Mouse (Mus musculus) spleen, adult 2 months (tissue): ENCODE measurements around the gene Rpl13a. TPM values are rescaled to one million over a fixed set of nuclear protein-coding genes. Genes with fewer than 3 reads are reported as not detected.
A peak's percentile ranks its signal among the peaks of the same experiment; 100 is the strongest.

ENCODE experiments used
- DNase-seq, 2 experiments: peaks; one replicate each; pipeline versions ENCODE4 v3.0.0 to v3.0.0-alpha.2; 2012 to 2021; ENCODE audit warnings: low spot score in 2 of 2, low read depth in 1 of 2
- H3K27ac ChIP-seq: fragments of 200-500 bp; 2 replicates; pipeline ENCODE4 v1.5.1; 2012; ENCODE audit warnings: low read length, inconsistent platforms; ENCODE audit not compliant: insufficient read depth
- H3K27me3 ChIP-seq: fragments of 200-500 bp; 2 replicates; pipeline ENCODE4 v1.6.1; 2012; ENCODE audit warnings: mild to moderate bottlenecking, moderate library complexity, low read length, inconsistent platforms; ENCODE audit not compliant: control insufficient read depth, insufficient read depth
- H3K36me3 ChIP-seq: fragments of 200-500 bp; 2 replicates; pipeline ENCODE4 v1.6.1; 2012; ENCODE audit warnings: mild to moderate bottlenecking, low read length, inconsistent platforms; ENCODE audit not compliant: control insufficient read depth, insufficient read depth
- H3K4me1 ChIP-seq: fragments of 200-500 bp; 2 replicates; pipeline ENCODE4 v1.6.1; 2011; ENCODE audit warnings: inconsistent platforms; ENCODE audit not compliant: control insufficient read depth, insufficient read depth, insufficient read length
- H3K4me3 ChIP-seq: fragments of 200-500 bp; 2 replicates; pipeline ENCODE4 v1.5.1; 2011; ENCODE audit warnings: mild to moderate bottlenecking, inconsistent platforms; ENCODE audit not compliant: insufficient read depth, insufficient read length; ENCODE audit errors: extremely low read depth
- CTCF ChIP-seq: fragments of 200-500 bp; IDR thresholded peaks from 2 replicates; pipeline ENCODE4 v1.5.1; 2011; ENCODE audit warnings: mild to moderate bottlenecking, inconsistent platforms; ENCODE audit not compliant: insufficient read depth, insufficient read length, insufficient replicate concordance; ENCODE audit errors: extremely low read depth
- POLR2A ChIP-seq: fragments of 200-500 bp; IDR thresholded peaks from 2 replicates; pipeline ENCODE4 v1.6.1; 2011; ENCODE audit warnings: low read depth, low read length, inconsistent platforms
- WGBS: fragments of 180-500 bp; shearing (Covaris S2); methylation state at CpG from one replicate; pipeline ENCODE4 v1.1.7; 2018; 5-methylcytosine and 5-hydroxymethylcytosine counted together
- polyA plus RNA-seq: library from polyadenylated mRNA; depleted of rRNA; stranded (reverse); fragments of >200 nt; gene quantifications from 2 replicates; pipeline ENCODE4 v1.2.3, GENCODE M21; 2012

Gene Rpl13a
- polyA plus RNA-seq, 1 experiment = 1,860 TPM

DNA sequence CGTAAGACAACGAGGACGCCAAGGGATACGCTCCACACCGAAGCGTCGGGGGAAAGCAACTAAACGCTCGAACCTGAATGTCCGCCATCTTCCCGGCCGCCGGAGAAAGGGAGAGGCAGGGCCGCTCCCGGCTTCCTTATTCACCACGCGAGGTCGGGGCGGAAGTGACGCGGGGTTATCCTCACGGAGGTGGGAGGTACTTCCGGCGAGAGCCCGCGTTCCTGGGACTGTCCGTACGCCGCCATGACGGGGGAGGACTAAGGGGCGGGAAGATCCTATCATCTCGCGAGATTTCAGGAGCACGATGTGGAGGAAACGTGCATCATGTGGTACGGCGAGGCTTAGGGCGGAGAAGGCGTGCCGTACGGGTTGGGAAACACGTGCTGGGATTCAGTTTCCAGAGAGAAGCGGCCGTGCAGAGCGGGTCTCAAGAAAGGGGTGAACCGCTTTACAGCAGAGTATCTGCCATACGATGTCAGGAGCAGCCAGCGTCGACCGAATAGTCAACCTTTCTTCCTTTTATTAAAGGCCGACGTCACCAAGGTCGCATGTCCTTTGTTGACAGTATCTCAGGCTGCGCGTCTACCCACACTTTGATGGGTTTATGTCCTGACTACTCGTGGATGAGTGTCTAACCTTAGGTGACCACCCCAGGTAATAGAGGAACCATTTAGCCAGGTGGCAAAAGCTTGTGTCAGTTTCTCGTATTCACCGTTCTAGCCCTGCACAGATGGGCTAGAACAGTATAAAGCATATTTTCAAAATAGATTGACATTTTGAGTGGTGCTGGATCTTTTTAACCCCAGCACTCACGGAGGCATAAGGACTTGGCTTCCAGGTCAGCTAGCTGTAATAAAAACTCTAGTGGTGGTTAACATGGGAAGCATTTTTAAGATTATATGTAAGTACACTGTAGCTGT, 4.1 kb downstream of the Rpl13a start, which contains the start of gene Rps11:
Rps11 (minus strand) TSS at position 216 of the 920 bp plus-strand sequence.
- Histone ChIP-seq H3K36me3 (peaks cover 35% of the 10 kb centered on the region), H3K4me1 (peaks cover 19% of the 10 kb centered on the region; the same call in 1 of the 2 replicates), H3K4me3 (peak within 1 kb of the TSS; percentile 83), H3K27ac (peak within 1 kb of the TSS; percentile 96), H3K27me3 (no peaks in the 10 kb centered on the region)
- TF ChIP-seq CTCF (no peak), POLR2A (peak; percentile 2)
- WGBS = 2% methylated on average over 59 of the region's 59 CpGs
- peak; percentile 98 to 99 for DNase-seq

- 5% methylated on average over 12 of the region's 12 CpGs for WGBS
- TF ChIP-seq CTCF (no peak), POLR2A (no peak)
- peaks cover 26% of the 10 kb centered on the region; the same call in 1 of the 2 replicates for H3K4me1 ChIP-seq
- H3K27me3 ChIP-seq = no peaks in the 10 kb centered on the region
- H3K36me3 ChIP-seq = peaks cover 35% of the 10 kb centered on the region
- peak overlapping the region; percentile 96 for H3K27ac ChIP-seq
- peak in 1 of 2 experiments; percentile 62 for DNase-seq
- H3K4me3 ChIP-seq = peak overlapping the region; percentile 83
These were observed 5.4 kb downstream of the Rpl13a start for GRCm38 (mm10) chr7:45123186-45123570.

GRCm38 (mm10) chr7:45122561-45123185, 5.9 kb downstream of the Rpl13a start:
- H3K36me3 ChIP-seq = peaks cover 35% of the 10 kb centered on the region
- peaks cover 29% of the 10 kb centered on the region; the same call in 1 of the 2 replicates for H3K4me1 ChIP-seq
- 62% methylated on average over 15 of the region's 15 CpGs for WGBS
- DNase-seq = no peak
- peak overlapping the region; percentile 83 for H3K4me3 ChIP-seq
- H3K27me3 ChIP-seq = no peaks in the 10 kb centered on the region
- peak overlapping the region; percentile 96 for H3K27ac ChIP-seq
- TF ChIP-seq CTCF (no peak), POLR2A (no peak)

DNA sequence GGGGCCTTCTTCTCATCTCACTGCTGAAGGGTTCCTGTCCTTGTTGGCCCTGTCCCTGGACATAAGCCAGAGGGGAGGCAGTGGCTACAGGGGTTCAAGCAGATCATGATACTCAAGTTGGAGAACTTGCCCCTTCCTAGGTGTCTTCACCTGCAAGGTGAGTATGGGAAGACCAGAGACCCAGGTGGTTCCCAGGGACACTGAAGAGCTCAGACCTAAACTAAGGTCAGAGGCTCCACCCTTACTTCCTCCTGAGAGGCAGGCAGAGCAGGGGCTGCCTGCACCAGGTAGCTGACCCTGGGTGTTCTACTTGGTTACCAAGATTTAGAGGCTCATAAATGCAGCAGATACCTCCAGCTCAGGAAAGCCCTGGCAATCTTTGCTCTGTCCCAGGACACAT, 6.6 kb downstream of the Rpl13a start:
- no peak for DNase-seq
- Histone ChIP-seq H3K4me3 (peak overlapping the region; percentile 57), H3K27me3 (no peaks in the 10 kb centered on the region), H3K36me3 (peaks cover 32% of the 10 kb centered on the region), H3K4me1 (peaks cover 30% of the 10 kb centered on the region; the same call in 1 of the 2 replicates), H3K27ac (peak overlapping the region; percentile 96)
- TF ChIP-seq POLR2A = no peak
- TF ChIP-seq CTCF = no peak

- Histone ChIP-seq H3K27ac (peak overlapping the region; percentile 96), H3K4me3 (peak overlapping the region; percentile 57)
- peak; percentile 71 to 91 for DNase-seq
These were observed 7.2 kb downstream of the Rpl13a start for GRCm38 (mm10) chr7:45121404-45121803.

DNA sequence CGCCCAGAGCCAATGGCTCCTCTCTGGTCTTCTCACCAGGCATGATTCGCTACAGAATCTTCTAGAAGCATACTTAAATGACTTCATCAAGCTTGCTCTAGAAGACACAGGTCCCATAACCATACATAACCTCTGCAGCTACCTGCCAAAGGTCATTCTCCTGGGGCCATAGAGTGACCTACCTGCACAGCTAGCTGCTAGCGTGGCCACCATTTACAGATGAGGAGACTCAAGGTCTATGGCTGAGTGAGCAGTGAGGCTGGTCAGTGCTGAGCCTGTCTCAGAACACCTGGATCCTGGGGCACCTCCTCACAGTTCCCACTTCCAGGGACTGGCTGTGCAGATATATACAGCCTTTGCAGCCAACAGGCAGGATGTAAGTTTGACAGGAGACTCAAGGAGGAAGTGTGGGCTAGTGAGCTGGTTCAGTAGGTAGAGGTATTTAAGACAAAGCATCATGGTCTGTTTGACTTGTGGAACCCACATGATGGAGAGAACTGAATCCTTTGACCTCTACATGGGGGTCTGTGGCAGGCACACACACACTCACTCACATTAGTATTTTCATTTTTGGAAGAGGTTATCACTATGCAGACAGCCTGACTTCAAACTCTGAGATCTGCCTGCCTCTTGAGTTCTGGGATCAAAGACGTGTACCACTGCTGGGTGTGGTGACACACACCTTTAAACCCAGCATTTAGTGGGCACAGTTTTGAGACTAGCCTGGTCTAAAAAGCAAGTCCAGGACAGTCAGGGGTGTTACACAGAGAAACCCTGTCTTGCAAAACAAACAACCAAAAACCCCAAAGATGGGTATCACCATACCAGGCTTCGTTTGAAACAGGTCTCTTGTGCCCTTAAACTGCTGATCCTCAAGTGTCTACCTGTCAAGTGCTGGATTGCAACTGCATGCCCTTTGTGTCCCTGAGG, 8.5 kb downstream of the Rpl13a start:
- 66% methylated on average over 5 of the region's 5 CpGs for WGBS

More at GRCm38 (mm10) chr7:45121404-45121803, 7.2 kb downstream of the Rpl13a start:
- 7% methylated on average over 8 of the region's 8 CpGs for WGBS
- Histone ChIP-seq H3K36me3 (peaks cover 26% of the 10 kb centered on the region), H3K27me3 (no peaks in the 10 kb centered on the region), H3K4me1 (peaks cover 28% of the 10 kb centered on the region; the same call in 1 of the 2 replicates)
- no peak for TF ChIP-seq CTCF
- peak; percentile 99 for TF ChIP-seq POLR2A

More for the DNA sequence above, 8.5 kb downstream of the Rpl13a start:
- no peaks in the 10 kb centered on the region for H3K27me3 ChIP-seq
- no peak for DNase-seq
- H3K27ac ChIP-seq = peak overlapping the region; percentile 96
- peak overlapping the region; percentile 45 for H3K4me3 ChIP-seq
- H3K36me3 ChIP-seq = peaks cover 16% of the 10 kb centered on the region
- H3K4me1 ChIP-seq = peaks cover 26% of the 10 kb centered on the region; the same call in 1 of the 2 replicates
- TF ChIP-seq CTCF = no peak
- peak; percentile 3; the same call in 1 of the 2 replicates for TF ChIP-seq POLR2A
